ENCODE assay signal across 9 mouse cellular contexts in genomic region chr3:59006731-59007441, GRCm38 (mm10). TPM values are rescaled to one million over a fixed set of nuclear protein-coding genes. Genes with fewer than 3 reads are reported as not detected.
A peak's percentile ranks its signal among the peaks of the same experiment; 100 is the strongest.
DNase-seq lines count a peak whose midpoint lies in the region; ATAC-seq and TF ChIP-seq lines count a peak whose summit lies in the region.
"Had no signal": no experiment of that assay in that cellular context is flagged by ENCODE, and none has a peak within 500 bp of the region (broad histone marks: within the 10 kb centered on the region; RNA-seq: fewer than 3 reads in every experiment).

No protein-coding gene starts in this region.

- ATAC-seq in neural tube, embryonic 11.5 days (ENCODE audit: insufficient read depth, low FRiP score, low TSS enrichment) = peak; percentile 80
- ATAC-seq in heart, embryonic 14.5 days (ENCODE audit: insufficient number of reproducible peaks, insufficient read depth, low FRiP score, low read depth) = peak; percentile 67
- ATAC-seq in liver, embryonic 14.5 days (ENCODE audit: insufficient read depth) = peak; percentile 45
- peak; percentile 89 for ATAC-seq in neural tube, embryonic 13.5 days (ENCODE audit: low read depth)

- no peaks in the 10 kb centered on the region; the same call in 1 of the 2 replicates for H3K4me1 ChIP-seq in neural tube, embryonic 11.5 days (ENCODE audit: control insufficient read depth, insufficient read depth, low read length)
- H3K4me1 ChIP-seq in heart, embryonic 14.5 days (ENCODE audit: control insufficient read depth in 2 of 2, insufficient read depth in 2 of 2, low read length in 2 of 2) = peaks cover 4 to 14% of the 10 kb centered on the region in 2 experiments; a peak in 3 of 4 replicates
- H3K4me1 ChIP-seq in liver, embryonic 14.5 days (replicated peaks; ENCODE audit: control insufficient read depth in 2 of 2, insufficient read depth in 2 of 2, low read length in 1 of 2) = no peaks in the 10 kb centered on the region; a peak in 1 of 4 replicates
- H3K4me1 ChIP-seq in neural tube, embryonic 13.5 days (replicated peaks) = peaks cover 17% of the 10 kb centered on the region

- peak; percentile 82 for DNase-seq in neural tube, embryonic 11.5 days (ENCODE audit: low spot score)
- DNase-seq in neural tube, embryonic 10.5 days (ENCODE audit: extremely low spot score, low spot score) = no peak
- DNase-seq in fibroblast of lung, adult 2 months (ENCODE audit: low read depth) = peak; percentile 8
- peak; percentile 64 to 80 for DNase-seq in kidney, postnatal 25 days
- DNase-seq in liver, embryonic 14.5 days (ENCODE audit: low read depth in 3 of 3, low spot score in 3 of 3) = peak in 2 of 3 experiments; percentile 12 to 13
- peak; percentile 79 for DNase-seq in testis, postnatal 10 days (ENCODE audit: low spot score)

- peak overlapping the region; percentile 75 for H3K27ac ChIP-seq in neural tube, embryonic 11.5 days (ENCODE audit: low read depth, low read length)
- H3K27ac ChIP-seq in heart, embryonic 14.5 days (replicated peaks in 1 of 2; ENCODE audit: control insufficient read depth in 1 of 2, insufficient read depth in 1 of 2, low read depth in 2 of 2, low read length in 2 of 2) = peak overlapping the region; percentile 88 to 93
- H3K27ac ChIP-seq in liver, embryonic 14.5 days = no peak overlapping the region
- H3K27ac ChIP-seq in neural tube, embryonic 13.5 days (replicated peaks) = peak overlapping the region; percentile 96

- no peaks in the 10 kb centered on the region for H3K36me3 ChIP-seq in neural tube, embryonic 11.5 days (ENCODE audit: control insufficient read depth, insufficient read depth, low read length)
- no peaks in the 10 kb centered on the region for H3K36me3 ChIP-seq in heart, embryonic 14.5 days (ENCODE audit: control insufficient read depth, insufficient read depth, low read length)
- no peaks in the 10 kb centered on the region for H3K36me3 ChIP-seq in liver, embryonic 14.5 days (replicated peaks; ENCODE audit: control insufficient read depth, insufficient read depth, low read depth)
- H3K36me3 ChIP-seq in neural tube, embryonic 13.5 days = no peaks in the 10 kb centered on the region
- H3K36me3 ChIP-seq: G1E had no signal

- TF ChIP-seq EP300 in liver, embryonic 14.5 days (IDR thresholded peaks at IDR 0.05; ENCODE audit: low read depth) = no peak

- peak; percentile 49; the same call in 1 of the 2 replicates for TF ChIP-seq CTCF in liver, embryonic 14.5 days (IDR thresholded peaks at IDR 0.05; ENCODE audit: low read depth)

- WGBS in neural tube, embryonic 11.5 days = under 1% methylated on average over 57 of the region's 77 CpGs
- under 1% methylated on average over 67 of the region's 77 CpGs for whole genome bisulfite sequencing in heart, embryonic 14.5 days
- under 1% methylated on average over 71 of the region's 77 CpGs for WGBS in liver, embryonic 14.5 days (ENCODE audit: insufficient replicate concordance)
- WGBS in neural tube, embryonic 13.5 days = 1% methylated on average over 62 of the region's 77 CpGs

- no peaks in the 10 kb centered on the region for H3K9me3 ChIP-seq in neural tube, embryonic 11.5 days (ENCODE audit: control insufficient read depth, low read length)
- no peaks in the 10 kb centered on the region for H3K9me3 ChIP-seq in heart, embryonic 14.5 days (ENCODE audit: control insufficient read depth, low read length)
- H3K9me3 ChIP-seq in liver, embryonic 14.5 days (ENCODE audit: control insufficient read depth, low read length) = no peaks in the 10 kb centered on the region
- H3K9me3 ChIP-seq in neural tube, embryonic 13.5 days = no peaks in the 10 kb centered on the region

- peak overlapping the region; percentile 79 for H3K4me3 ChIP-seq in neural tube, embryonic 11.5 days (ENCODE audit: low read depth, low read length)
- peak overlapping the region; percentile 56 to 91 for H3K4me3 ChIP-seq in heart, embryonic 14.5 days (ENCODE audit: control insufficient read depth in 1 of 2, insufficient read depth in 1 of 2, low read depth in 1 of 2, low read length in 2 of 2)
- peak overlapping the region; percentile 53 to 54 for H3K4me3 ChIP-seq in liver, embryonic 14.5 days (ENCODE audit: insufficient read depth in 1 of 2, low read depth in 2 of 2, low read length in 2 of 2)
- H3K4me3 ChIP-seq in neural tube, embryonic 13.5 days = peak overlapping the region; percentile 84

- H3K9ac ChIP-seq in neural tube, embryonic 11.5 days (ENCODE audit: low read length) = peak overlapping the region; percentile 53
- peak overlapping the region; percentile 83 for H3K9ac ChIP-seq in heart, embryonic 14.5 days (ENCODE audit: low read length)
- H3K9ac ChIP-seq in liver, embryonic 14.5 days (replicated peaks) = no peak overlapping the region
- peak overlapping the region; percentile 85 for H3K9ac ChIP-seq in neural tube, embryonic 13.5 days

- H3K4me2 ChIP-seq in neural tube, embryonic 11.5 days (ENCODE audit: low read depth) = peak overlapping the region; percentile 99
- H3K4me2 ChIP-seq in heart, embryonic 14.5 days (ENCODE audit: low read length) = peak overlapping the region; percentile 99
- H3K4me2 ChIP-seq in liver, embryonic 14.5 days (ENCODE audit: low read depth) = peak overlapping the region; percentile 59
- H3K4me2 ChIP-seq in neural tube, embryonic 13.5 days = peak overlapping the region; percentile 93

- H3K27me3 ChIP-seq in neural tube, embryonic 11.5 days (ENCODE audit: control insufficient read depth, insufficient read depth, low read length) = no peaks in the 10 kb centered on the region
- H3K27me3 ChIP-seq in heart, embryonic 14.5 days (ENCODE audit: control insufficient read depth, insufficient read depth, low read length) = no peaks in the 10 kb centered on the region
- peaks cover 46% of the 10 kb centered on the region for H3K27me3 ChIP-seq in liver, embryonic 14.5 days (ENCODE audit: control insufficient read depth, insufficient read depth, low read length)
- peaks cover 13% of the 10 kb centered on the region for H3K27me3 ChIP-seq in neural tube, embryonic 13.5 days

RNA-seq across cellular contexts. Expression of gene Med12l, which starts 1.3 kb away (rescaled TPM):
- polyA plus RNA-seq in neural tube, embryonic 11.5 days (2014; fragmentation: Nextera tagmentation; extraction: Ambion mirVana) = 3.5 and 3.9 TPM in 2 replicates
- polyA plus RNA-seq in heart, embryonic 14.5 days (2014; fragmentation: Nextera tagmentation; extraction: Ambion mirVana) = 4.2 and 4.6 TPM in 2 replicates
- polyA plus RNA-seq in liver, embryonic 14.5 days (2012; rRNA removed) = 0.57 TPM in 2 replicates
- polyA plus RNA-seq in liver, embryonic 14.5 days (2014; fragmentation: Nextera tagmentation; extraction: Ambion mirVana) = 0.51 and 0.63 TPM in 2 replicates
- polyA plus RNA-seq in neural tube, embryonic 13.5 days (2015; fragmentation: Nextera tagmentation; extraction: Ambion mirVana) = 3.7 and 3.9 TPM in 2 replicates
- polyA plus RNA-seq: G1E had no signal
